Mouse (Mus musculus) E14TG2a.4 (cell line): ENCODE data around the gene Atf6.

ENCODE experiments used
- CTCF ChIP-seq: conservative IDR thresholded peaks from 2 replicates; pipeline ENCODE4 v1.5.1; 2014; ENCODE audit warnings: low read length
- NANOG ChIP-seq: IDR thresholded peaks from 2 replicates; pipeline ENCODE4 v1.6.1; 2014; ENCODE audit warnings: borderline replicate concordance, low read length, mixed read lengths
- POU5F1 ChIP-seq: IDR thresholded peaks from 2 replicates; pipeline ENCODE4 v1.6.1; 2014; ENCODE audit warnings: low read length, borderline replicate concordance

- TF ChIP-seq CTCF, result no peak
- no peak for TF ChIP-seq POU5F1
- no peak for TF ChIP-seq NANOG
Measured at GRCm38 (mm10) chr1:170875676-170876075, 8.1 kb upstream of the Atf6 start.
